Mouse (Mus musculus) ES-E14 (cell line): Measurements from ENCODE around the gene Ube2k. TPM values are rescaled to one million over a fixed set of nuclear protein-coding genes. Genes with fewer than 3 reads are reported as not detected.

Experiments
- DNase-seq: peaks from one replicate; pipeline ENCODE4 v3.0.0-alpha.2; 2013; ENCODE audit warnings: low read depth, low spot score
- H3K27ac ChIP-seq: 2 replicates; pipeline ENCODE4 v1.5.1; 2012; ENCODE audit warnings: low read depth, mild to moderate bottlenecking, low read length, moderate library complexity, mixed read lengths; ENCODE audit not compliant: poor library complexity, insufficient read depth, severe bottlenecking
- H3K36me3 ChIP-seq: 2 replicates; pipeline ENCODE4 v1.6.1; 2012; ENCODE audit warnings: mild to moderate bottlenecking, low read length, moderate library complexity, mixed read lengths; ENCODE audit not compliant: control insufficient read depth, poor library complexity, insufficient read depth, severe bottlenecking
- H3K4me1 ChIP-seq, 2 experiments: fragments of 150-350 bp in 1 of 2; sonication (generic) in 1 of 2; 2 replicates each; pipeline ENCODE4 v1.6.1; 2012; ENCODE audit warnings: low read length in 2 of 2, mild to moderate bottlenecking in 1 of 2, mixed read lengths in 1 of 2; ENCODE audit not compliant: control insufficient read depth in 2 of 2, insufficient read depth in 2 of 2, poor library complexity in 1 of 2
- H3K4me3 ChIP-seq, 2 experiments: fragments of 150-350 bp in 1 of 2; sonication (generic) in 1 of 2; 2 replicates each; pipeline ENCODE4 v1.5.1; 2012; ENCODE audit warnings: low read length in 2 of 2, low read depth in 1 of 2, mild to moderate bottlenecking in 1 of 2, mixed read lengths in 1 of 2; ENCODE audit not compliant: insufficient read depth in 1 of 2, poor library complexity in 1 of 2, severe bottlenecking in 1 of 2
- H3K9ac ChIP-seq: 2 replicates; pipeline ENCODE4 v1.6.1; 2012; ENCODE audit warnings: low read depth, mild to moderate bottlenecking, low read length, mixed read lengths; ENCODE audit not compliant: poor library complexity, insufficient read depth, severe bottlenecking
- H3K9me3 ChIP-seq: fragments of 150-350 bp; sonication (generic); 2 replicates; pipeline ENCODE4 v1.6.1; 2012; ENCODE audit warnings: low read depth, mild to moderate bottlenecking, low read length; ENCODE audit not compliant: control insufficient read depth, insufficient read depth
- CHD2 ChIP-seq: IDR thresholded peaks from 2 replicates; pipeline ENCODE4 v1.6.1; 2014; ENCODE audit warnings: mild to moderate bottlenecking, low read depth, low read length, inconsistent platforms
- HCFC1 ChIP-seq: IDR thresholded peaks from 2 replicates; pipeline ENCODE4 v1.6.1; 2012; ENCODE audit warnings: low read length, inconsistent platforms, borderline replicate concordance; ENCODE audit not compliant: insufficient read depth
- MAFK ChIP-seq: IDR thresholded peaks from 2 replicates; pipeline ENCODE4 v1.6.1; 2014; ENCODE audit warnings: mild to moderate bottlenecking, low read depth, low read length, inconsistent platforms; ENCODE audit not compliant: insufficient read depth
- ZC3H11A ChIP-seq: IDR thresholded peaks from 2 replicates; pipeline ENCODE4 v1.6.1; 2012; ENCODE audit warnings: low read depth, mild to moderate bottlenecking, inconsistent platforms, low read length, borderline replicate concordance
- ZNF384 ChIP-seq: IDR thresholded peaks from 2 replicates; pipeline ENCODE4 v1.6.1; 2012; ENCODE audit warnings: low read depth, low read length, inconsistent platforms
- in situ Hi-C, 2 experiments: fragments of 600-800 bp; cut with MboI; formaldehyde crosslinking; loops; one replicate each; pipeline ENCODE4 v1.15.1; 2025; ENCODE audit warnings: low sequenced_read_pairs in 2 of 2, inconsistent platforms in 1 of 2; ENCODE audit not compliant: unreplicated experiment in 2 of 2
- total RNA-seq: library from RNA; depleted of rRNA; stranded (reverse); fragments of 300-350 nt; gene quantifications from 2 replicates; pipeline ENCODE4 v1.2.3, GENCODE M21; 2012; rRNA removed

The Ube2k gene
- total RNA-seq, 1 experiment = 101 TPM

GRCm38 (mm10) chr5:65638896-65639295, 101.9 kb downstream of the Ube2k start:
- TF ChIP-seq ZC3H11A (no peak), CHD2 (no peak), MAFK (no peak), HCFC1 (no peak), ZNF384 (no peak)
- Histone ChIP-seq H3K36me3 (peaks cover 16% of the 10 kb centered on the region), H3K9ac (no peak overlapping the region), H3K9me3 (no peaks in the 10 kb centered on the region), H3K4me3 (no peak overlapping the region), H3K27ac (no peak overlapping the region), H3K4me1 (no peaks in the 10 kb centered on the region)
- in situ Hi-C loops = no loop called here
- no peak for DNase-seq

Other genes starting within 250 kb of the Ube2k start
- 53.4 and 70.5 TPM in 2 replicates for gene Rfc1, start 201.6 kb upstream of the Ube2k start, total RNA-seq
- gene Klb, start 188.9 kb upstream of the Ube2k start, total RNA-seq = 0.63 and 3.6 TPM in 2 replicates
- gene Rpl9, start 145.8 kb upstream of the Ube2k start, total RNA-seq = 1,957 and 1,967 TPM in 2 replicates
- 38.8 and 52.8 TPM in 2 replicates for gene Lias, start 145.7 kb upstream of the Ube2k start, total RNA-seq
- gene Ugdh, start 101.3 kb upstream of the Ube2k start, total RNA-seq = 6.9 and 15.8 TPM in 2 replicates
- not detected in 2 replicates for gene Gm43552, start 44.4 kb upstream of the Ube2k start, total RNA-seq
- gene Smim14, start within 50 bp of the Ube2k start, total RNA-seq = 18.9 and 23.5 TPM in 2 replicates
- gene Pds5a, start 161.0 kb downstream of the Ube2k start, total RNA-seq = 138 and 161 TPM in 2 replicates
- gene N4bp2, start 226.3 kb downstream of the Ube2k start, total RNA-seq = 21.5 and 23.6 TPM in 2 replicates